9 mouse cellular contexts compared by ENCODE assay signal in the genomic region with DNA sequence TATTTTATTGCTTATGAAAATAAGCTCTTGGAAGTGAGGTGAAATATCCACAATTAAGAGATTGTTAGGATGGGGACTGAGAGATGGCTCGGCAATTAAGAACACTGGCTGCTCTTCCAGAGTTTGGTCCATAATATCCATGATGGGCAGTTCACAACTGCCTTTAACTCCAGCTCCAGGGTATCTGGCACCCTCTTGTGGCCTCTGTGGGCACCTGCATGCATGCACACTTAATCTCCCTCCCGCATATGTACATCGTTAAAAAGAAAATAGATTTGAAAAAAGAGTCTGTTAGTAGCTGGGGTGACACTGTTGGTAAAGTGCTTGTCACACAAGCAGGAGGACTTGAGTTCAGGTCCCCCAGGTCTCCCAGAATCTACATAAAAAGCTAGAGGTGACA. TPM values are rescaled to one million over a fixed set of nuclear protein-coding genes. Genes with fewer than 3 reads are reported as not detected.
DNase-seq lines count a peak whose midpoint lies in the region; ATAC-seq and TF ChIP-seq lines count a peak whose summit lies in the region.
"Had no signal": no experiment of that assay in that cellular context is flagged by ENCODE, and none has a peak within 500 bp of the region (broad histone marks: within the 10 kb centered on the region; RNA-seq: fewer than 3 reads in every experiment).

No protein-coding gene starts in this region.

- peaks cover 27% of the 10 kb centered on the region for H3K27me3 ChIP-seq in forebrain, embryonic 10.5 days (ENCODE audit: poor library complexity, severe bottlenecking)
- no peaks in the 10 kb centered on the region for H3K27me3 ChIP-seq in forebrain, embryonic 15.5 days
- H3K27me3 ChIP-seq in lung, postnatal 0 days (replicated peaks; ENCODE audit: insufficient read depth, low read length): no peaks in the 10 kb centered on the region

- no peak overlapping the region for H3K4me2 ChIP-seq in forebrain, embryonic 15.5 days (replicated peaks)
- no peak overlapping the region for H3K4me2 ChIP-seq in lung, postnatal 0 days (replicated peaks; ENCODE audit: low read depth, low read length)
- H3K4me2 ChIP-seq: limb, embryonic 12.5 days had no signal

- WGBS in forebrain, embryonic 10.5 days: 24% methylated on average over 3 of the region's 3 CpGs
- WGBS in forebrain, embryonic 15.5 days: 23% methylated on average over 3 of the region's 3 CpGs
- WGBS in lung, postnatal 0 days: 17% methylated on average over 3 of the region's 3 CpGs

- TF ChIP-seq CTCF in lung, postnatal 0 days (IDR thresholded peaks at IDR 0.05): peak; percentile 88

- TF ChIP-seq EP300 in lung, postnatal 0 days (IDR thresholded peaks at IDR 0.05): no peak

- no peaks in the 10 kb centered on the region for H3K4me1 ChIP-seq in forebrain, embryonic 10.5 days
- no peaks in the 10 kb centered on the region for H3K4me1 ChIP-seq in forebrain, embryonic 15.5 days
- no peaks in the 10 kb centered on the region for H3K4me1 ChIP-seq in lung, postnatal 0 days (ENCODE audit: insufficient read depth, low read depth, low read length)
- H3K4me1 ChIP-seq: limb, embryonic 12.5 days had no signal

- no peak; the same call in 1 of the 2 replicates for ATAC-seq in forebrain, embryonic 15.5 days (replicated peaks)
- ATAC-seq in lung, postnatal 0 days: no peak; the same call in 1 of the 2 replicates

- no peak overlapping the region for H3K4me3 ChIP-seq in forebrain, embryonic 10.5 days
- no peak overlapping the region for H3K4me3 ChIP-seq in forebrain, embryonic 15.5 days
- H3K4me3 ChIP-seq in lung, postnatal 0 days (ENCODE audit: low read depth, low read length): no peak overlapping the region
- H3K4me3 ChIP-seq: limb, embryonic 12.5 days had no signal

- H3K9ac ChIP-seq in forebrain, embryonic 15.5 days (replicated peaks): no peak overlapping the region
- no peak overlapping the region for H3K9ac ChIP-seq in lung, postnatal 0 days (replicated peaks; ENCODE audit: low read depth)
- H3K9ac ChIP-seq: limb, embryonic 12.5 days had no signal

- DNase-seq in forebrain, embryonic 10.5 days (ENCODE audit: extremely low spot score, low spot score): peak; percentile 20
- DNase-seq in ES-CJ7 (ENCODE audit: low read depth, low spot score): peak; percentile 41
- DNase-seq in c-Kit-positive CD71-positive TER-119-positive erythroid progenitor cells, embryonic 14.5 days (ENCODE audit: low spot score): peak; percentile 26
- DNase-seq in forelimb bud, embryonic 11.5 days (ENCODE audit: low read depth, low spot score): peak; percentile 55
- DNase-seq in kidney, postnatal 14 days: peak; percentile 53
- peak; percentile 66 for DNase-seq in lung, postnatal 0 days (ENCODE audit: low spot score)
- DNase-seq in right cerebral cortex, postnatal 10 days (ENCODE audit: low spot score in 2 of 2): peak; percentile 36 to 57

- no peaks in the 10 kb centered on the region for H3K36me3 ChIP-seq in forebrain, embryonic 10.5 days (replicated peaks)
- H3K36me3 ChIP-seq in forebrain, embryonic 15.5 days: no peaks in the 10 kb centered on the region
- H3K36me3 ChIP-seq in lung, postnatal 0 days (ENCODE audit: insufficient read depth, low read length): no peaks in the 10 kb centered on the region
- H3K36me3 ChIP-seq: limb, embryonic 12.5 days had no signal

- no peak overlapping the region for H3K27ac ChIP-seq in forebrain, embryonic 10.5 days
- no peak overlapping the region for H3K27ac ChIP-seq in forebrain, embryonic 15.5 days (replicated peaks)
- H3K27ac ChIP-seq in lung, postnatal 0 days (ENCODE audit: low read length): no peak overlapping the region
- H3K27ac ChIP-seq: limb, embryonic 12.5 days had no signal

- H3K9me3 ChIP-seq in forebrain, embryonic 10.5 days: no peaks in the 10 kb centered on the region
- no peaks in the 10 kb centered on the region for H3K9me3 ChIP-seq in forebrain, embryonic 15.5 days
- H3K9me3 ChIP-seq in lung, postnatal 0 days (ENCODE audit: low read length): no peaks in the 10 kb centered on the region
- H3K9me3 ChIP-seq: limb, embryonic 12.5 days had no signal

RNA-seq across cellular contexts. Expression of a gene that starts 45.8 kb away (rescaled TPM):
- 23.3 and 27.1 TPM in 2 replicates for polyA plus RNA-seq in forebrain, embryonic 10.5 days (2016; fragmentation: Nextera tagmentation; extraction: Ambion mirVana)
- polyA plus RNA-seq in forebrain, embryonic 15.5 days (2015; fragmentation: Nextera tagmentation; extraction: Ambion mirVana): 30.4 and 35.4 TPM in 2 replicates
- polyA plus RNA-seq in lung, postnatal 0 days (2015; fragmentation: Nextera tagmentation; extraction: Ambion mirVana): 8.8 and 10.8 TPM in 2 replicates

RNA-seq across cellular contexts. Expression of a gene that starts 54.4 kb away (rescaled TPM):
- polyA plus RNA-seq in forebrain, embryonic 10.5 days (2016; fragmentation: Nextera tagmentation; extraction: Ambion mirVana): not detected in 2 replicates
- 0.19 TPM in 1 of 2 replicates, not detected in the other for polyA plus RNA-seq in forebrain, embryonic 15.5 days (2015; fragmentation: Nextera tagmentation; extraction: Ambion mirVana)
- 12.4 and 13.4 TPM in 2 replicates for polyA plus RNA-seq in lung, postnatal 0 days (2015; fragmentation: Nextera tagmentation; extraction: Ambion mirVana)

Comparison
In these comparisons a context has a peak if more than half of its experiments do, and no peak if none do; other contexts are left out.
1. RNA of a gene that starts 54.4 kb away (polyA plus RNA-seq): 12.4 to 13.4 TPM in lung, postnatal 0 days; 0.19 TPM in forebrain, embryonic 15.5 days and not detected in forebrain, embryonic 10.5 days; every median in the first group is over 10 times any median in the second.
2. Peak in every context shown above with its lines, with median percentiles within 50 percentile points of each other: DNase-seq.